Mouse (Mus musculus) urinary bladder, postnatal 36 days (tissue): ENCODE results near the gene Hebp1.

ENCODE experiments used
- DNase-seq, 2 experiments: peaks; one replicate each; pipeline ENCODE4 v3.0.0; 2022; ENCODE audit warnings: low spot score in 2 of 2, mixed read lengths in 1 of 2

Hebp1 gene

DNA sequence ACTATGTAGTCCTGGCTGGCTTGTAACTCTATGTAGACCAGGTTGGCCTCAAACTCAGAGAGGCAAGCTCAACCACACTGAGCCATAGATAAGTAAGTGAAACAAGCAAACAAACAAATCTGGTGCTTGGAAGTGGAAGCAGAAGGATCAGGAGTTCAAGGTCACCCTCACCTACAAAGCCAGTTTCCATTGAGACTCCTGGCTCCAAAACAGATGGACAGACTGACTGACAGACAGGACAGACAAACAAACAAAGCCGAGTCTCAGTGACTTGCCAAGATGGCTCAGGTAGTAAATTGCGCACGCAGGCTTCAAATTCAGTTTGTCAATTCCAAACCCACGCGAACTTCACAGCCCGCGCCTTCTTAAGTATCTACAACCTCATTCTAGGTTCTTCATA, 376 bp downstream of the Hebp1 start:
- DNase-seq, result no peak

DNA sequence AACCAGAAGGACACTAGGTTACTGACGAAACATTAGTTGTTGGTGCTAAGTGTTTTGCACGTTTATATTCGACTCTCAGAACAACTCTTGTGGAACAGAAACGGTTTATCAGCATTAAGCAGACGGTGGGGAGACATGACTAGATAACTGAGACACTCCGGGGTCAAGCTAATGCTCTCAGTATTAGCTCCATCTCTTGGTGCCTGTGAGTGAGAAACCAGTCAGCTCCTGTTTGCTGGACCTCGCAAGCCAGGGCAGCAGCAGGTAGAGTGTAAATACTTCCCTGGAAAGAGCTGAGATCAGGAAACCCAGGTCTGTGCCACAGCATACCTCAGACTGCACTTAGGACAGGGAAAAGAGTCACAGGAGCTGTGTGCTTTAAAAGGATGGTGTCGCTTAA, 1.1 kb downstream of the Hebp1 start:
- DNase-seq, result no peak

DNA sequence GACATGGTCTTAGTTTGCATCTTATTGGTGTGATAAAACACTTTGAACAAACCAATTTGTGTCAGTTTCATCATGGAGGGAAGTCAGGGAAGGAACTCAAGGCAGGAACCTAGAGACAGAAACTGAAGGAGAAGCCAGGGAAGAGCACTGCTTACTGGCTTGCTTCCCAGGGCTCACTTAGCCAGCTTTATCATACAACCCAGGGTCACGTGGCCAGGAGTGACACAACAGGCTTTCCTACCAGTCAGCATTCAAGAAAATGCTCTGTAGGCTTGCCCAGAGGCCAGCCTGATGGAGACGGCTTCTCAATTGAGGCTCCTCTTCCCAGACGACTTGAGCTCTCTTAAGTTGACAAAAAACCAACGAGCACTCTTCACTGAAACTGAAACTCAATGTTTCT, 2.9 kb downstream of the Hebp1 start:
- no peak for DNase-seq

DNA sequence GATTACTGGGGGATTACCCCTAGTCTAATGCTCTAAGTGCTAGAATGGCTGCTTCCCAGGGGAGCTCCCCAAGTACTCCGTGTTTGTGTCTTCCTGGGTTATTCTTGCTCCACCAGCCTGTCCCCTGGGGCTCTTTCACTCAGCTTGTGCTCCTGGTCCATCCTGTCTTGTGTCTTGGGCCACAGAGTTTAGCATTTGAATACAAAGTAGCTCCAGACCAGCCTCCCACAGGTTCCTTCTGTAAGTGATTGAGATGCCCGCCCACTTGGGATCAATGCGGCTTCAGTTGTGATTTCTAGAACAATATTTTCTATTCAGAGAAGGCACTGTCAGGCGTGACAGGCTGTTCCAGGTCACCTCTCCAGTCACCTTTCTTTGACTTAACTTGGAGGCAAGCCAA, 4.1 kb downstream of the Hebp1 start:
- DNase-seq, result no peak

DNA sequence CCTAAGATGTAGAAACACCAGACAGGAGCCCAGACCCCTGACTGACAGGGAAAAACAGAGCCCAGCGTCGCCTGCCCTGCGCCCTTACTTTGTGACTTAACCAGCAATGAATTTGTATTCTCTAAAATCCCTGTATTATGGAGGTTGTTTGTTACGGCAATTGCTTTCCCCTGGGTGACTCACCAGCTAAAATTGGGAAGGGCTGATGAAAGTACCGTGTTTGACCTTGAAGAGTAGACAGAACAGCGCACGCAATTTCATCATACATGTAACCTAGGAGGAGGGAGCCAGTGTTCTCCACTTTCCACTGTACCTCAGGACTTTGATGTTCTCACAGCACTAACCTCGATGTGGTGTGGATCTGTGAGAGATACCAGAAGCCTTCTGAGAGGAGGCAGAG, 4.8 kb downstream of the Hebp1 start:
- no peak for DNase-seq

DNA sequence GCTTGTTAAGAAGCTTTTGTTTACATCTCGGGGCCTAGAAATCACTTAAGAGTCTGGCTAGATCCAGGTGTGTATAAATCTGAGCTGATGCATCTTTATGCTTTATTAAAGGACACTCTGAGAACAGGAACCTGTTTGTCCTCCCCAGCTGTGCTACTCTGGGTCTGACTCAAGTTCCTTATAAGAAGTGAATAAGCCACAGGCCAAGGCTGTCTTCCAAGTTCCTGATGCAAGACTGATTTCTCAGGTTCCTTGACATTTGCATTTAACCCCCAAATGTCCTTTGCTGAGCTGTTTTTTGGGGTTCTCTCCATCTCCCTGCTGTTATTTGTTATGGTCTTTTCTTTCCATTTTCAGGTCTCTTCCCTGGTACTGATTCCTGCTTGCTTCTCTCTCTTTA, 5.9 kb downstream of the Hebp1 start:
- no peak for DNase-seq

DNA sequence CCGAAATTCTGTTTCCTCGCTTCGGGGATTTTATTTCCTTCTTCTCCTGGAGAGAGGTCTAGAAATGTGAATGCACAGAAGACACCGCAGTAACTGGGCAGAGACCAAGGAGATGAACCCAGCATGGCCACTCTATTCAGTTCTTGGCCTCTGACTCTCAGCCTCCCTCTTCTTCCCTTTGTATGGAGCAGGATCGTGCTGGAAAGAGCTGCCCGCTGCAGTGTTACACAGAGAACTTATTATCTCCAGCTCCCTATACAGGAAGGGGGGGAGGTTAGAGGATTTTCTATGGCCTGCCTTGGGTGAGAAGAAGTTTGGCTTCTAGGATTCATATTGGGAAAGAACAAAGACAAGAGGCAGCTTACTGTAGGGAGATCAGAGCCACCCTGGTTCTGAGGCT, 7.7 kb downstream of the Hebp1 start:
- no peak for DNase-seq

DNA sequence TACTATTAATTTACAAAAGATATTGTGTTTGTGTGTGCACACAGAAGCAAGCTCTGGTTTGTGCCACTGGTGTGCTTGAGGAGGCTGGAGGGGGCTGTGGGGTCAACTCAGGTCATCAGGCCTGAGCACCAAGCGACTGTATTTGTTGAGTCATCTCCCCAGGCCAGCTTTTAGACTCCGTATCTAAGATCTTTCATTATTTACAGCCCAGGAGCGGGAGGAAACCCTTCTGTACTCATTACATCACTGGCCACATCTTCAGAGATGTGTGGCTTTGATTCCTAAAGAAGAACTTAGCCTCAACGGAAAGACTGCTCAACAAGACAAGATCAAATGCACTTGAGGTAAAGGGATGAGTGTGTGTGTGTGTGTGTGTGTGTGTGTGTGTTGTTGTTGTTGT, 9.2 kb downstream of the Hebp1 start:
- DNase-seq, result no peak

DNA sequence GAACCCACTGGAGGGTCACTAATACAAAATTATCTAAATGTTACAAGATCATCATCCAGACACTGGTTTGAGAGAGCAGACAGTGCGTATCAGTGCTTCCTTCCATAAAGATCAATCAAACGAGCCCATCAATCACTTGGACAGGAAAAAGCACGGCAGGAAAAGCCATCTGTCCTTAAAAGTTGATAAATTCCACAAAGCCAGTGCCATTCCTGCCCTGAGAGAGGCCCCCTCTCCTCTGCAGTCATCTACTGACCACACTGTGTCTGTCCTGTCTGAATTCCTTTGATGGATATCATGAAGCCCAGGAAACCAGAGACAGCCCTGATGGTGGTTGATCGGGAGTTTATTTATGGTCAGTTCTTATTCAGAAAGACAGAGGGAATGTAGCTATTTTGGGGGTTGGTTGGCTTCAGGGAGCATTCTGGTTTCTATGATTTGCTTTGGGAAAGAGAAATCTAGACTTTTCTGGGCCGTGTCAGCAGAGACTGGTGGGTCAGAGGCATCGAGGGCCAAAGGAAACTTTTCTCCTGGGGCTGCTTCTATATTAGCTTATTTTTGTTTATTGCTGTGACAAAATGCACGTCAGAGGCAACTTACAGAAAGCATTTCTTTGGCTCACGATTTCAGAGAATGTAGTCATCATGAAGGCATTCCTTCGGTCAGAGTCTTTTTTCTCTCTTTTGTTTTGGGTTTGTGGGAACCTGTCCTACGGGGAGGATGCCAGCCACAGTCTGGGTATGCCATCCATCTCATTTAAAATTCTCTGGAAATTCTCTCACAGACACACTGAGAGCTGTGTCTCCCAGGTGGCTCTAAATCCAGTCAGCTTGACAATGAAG, 10.5 kb downstream of the Hebp1 start:
- no peak for DNase-seq

DNA sequence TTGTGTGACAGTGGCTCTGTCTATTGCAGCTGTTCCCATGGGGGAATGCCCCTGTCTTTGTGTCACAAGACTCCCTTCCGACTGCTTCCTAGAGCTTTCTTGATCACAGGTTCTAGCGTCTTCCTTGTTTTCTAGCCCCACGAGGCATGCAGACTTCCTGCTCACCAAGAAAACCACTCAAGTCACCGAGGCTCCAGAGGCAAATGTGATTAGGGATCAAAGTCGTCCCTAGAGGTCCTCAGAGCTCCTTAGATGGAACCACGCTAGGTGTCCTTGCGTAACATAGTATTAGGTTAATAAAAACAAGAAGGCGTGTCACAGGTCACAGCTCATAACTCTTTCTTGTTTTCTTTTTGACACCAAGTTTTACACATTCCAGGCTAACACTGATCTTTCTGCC, 13.9 kb downstream of the Hebp1 start:
- no peak for DNase-seq

DNA sequence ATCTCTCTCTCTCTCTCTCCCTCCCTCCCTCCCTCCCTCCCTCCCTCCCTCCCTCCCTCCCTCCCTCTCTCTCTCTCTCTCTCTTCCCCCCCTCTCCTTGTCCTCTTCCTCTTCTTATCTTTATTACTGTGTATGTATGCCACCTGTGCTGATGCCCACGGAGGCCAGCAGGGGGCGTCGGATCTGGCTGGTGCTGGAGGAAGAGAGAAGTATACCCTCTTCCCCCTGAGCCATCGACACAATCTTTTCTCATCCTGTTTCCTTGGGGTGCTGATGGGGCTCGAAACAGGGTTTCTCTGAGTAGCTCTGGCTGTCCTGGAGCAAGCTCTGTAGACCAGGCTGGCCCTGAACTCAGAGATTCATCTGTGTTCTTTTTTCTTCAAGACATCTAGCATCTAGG, 14.9 kb downstream of the Hebp1 start:
- no peak for DNase-seq

DNA sequence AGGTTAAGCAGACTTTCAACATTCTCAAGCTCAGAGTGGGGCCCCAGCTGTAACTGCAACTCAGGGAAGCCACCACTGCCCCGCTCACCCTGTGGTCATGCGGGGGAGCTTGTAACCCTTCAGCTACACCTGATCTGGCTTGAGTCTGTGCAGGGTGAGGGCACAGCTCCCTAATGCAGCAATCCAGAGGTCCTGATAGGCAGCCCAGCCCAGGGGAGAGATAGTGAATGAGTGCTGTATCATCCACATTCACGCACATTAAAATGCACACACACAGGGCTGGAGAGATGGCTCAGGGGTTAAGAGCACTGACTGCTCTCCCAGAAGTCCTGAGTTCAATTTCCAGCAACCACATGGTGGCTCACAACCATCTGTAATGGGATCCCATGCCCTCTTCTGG, 19.2 kb downstream of the Hebp1 start:
- no peak for DNase-seq

DNA sequence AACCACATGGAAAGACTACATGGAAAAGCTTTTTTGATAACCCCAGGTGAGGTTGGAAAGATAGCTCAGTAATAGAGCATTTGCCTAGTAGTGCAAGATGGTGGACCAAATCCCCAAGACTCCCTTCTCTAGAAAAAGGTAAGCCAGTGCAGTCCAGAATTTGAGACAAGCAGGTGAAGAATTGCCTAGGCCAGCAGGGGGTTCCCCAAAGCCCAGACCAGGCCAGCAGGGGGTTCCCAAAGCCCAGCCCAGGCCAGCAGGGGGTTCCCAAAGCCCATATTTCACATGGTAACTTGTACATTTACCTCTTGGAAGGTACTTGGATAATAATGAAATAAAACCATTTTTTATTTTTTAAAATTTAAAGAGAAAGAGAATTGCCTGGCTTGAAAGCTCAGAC, 20.6 kb downstream of the Hebp1 start:
- DNase-seq, result no peak

DNA sequence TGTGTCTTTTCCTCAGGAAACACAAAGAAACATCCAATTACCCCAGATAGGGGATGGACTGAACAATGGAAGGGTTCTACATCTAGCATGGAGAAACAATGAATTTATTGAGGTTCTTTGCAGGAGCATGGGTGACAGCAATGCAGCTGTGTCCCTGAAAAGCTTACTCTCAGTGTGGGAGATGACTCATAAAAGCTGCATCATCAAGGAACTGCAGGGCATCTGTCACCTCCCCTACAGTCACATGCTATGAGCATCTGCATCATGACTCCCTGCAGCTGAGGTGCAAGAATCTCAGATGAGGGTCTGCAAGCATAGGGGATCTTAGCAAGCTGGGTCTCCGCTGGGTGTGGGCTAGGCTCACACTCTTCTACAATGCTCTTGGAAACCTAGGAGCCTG, 22.8 kb downstream of the Hebp1 start:
- no peak for DNase-seq

DNA sequence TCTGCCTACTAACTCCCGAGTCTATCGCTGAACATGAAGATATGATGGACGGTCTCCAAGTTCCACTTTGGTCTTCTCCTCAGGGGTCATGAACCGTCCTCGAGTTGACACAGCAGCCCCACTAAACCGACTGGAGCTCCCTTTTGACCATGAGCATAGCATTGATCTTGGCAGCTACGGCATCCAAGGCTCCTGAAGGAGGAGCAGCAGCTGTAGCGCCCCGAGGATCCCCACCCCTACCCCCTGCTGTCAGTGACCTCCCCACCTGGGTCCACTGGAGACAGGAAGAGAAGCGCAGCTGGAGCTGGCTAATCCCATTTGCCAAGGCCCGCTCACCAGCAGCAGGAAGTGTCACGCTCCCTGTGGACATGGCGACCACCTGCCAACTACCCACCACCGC, 26.1 kb downstream of the Hebp1 start:
- DNase-seq, result no peak

DNA sequence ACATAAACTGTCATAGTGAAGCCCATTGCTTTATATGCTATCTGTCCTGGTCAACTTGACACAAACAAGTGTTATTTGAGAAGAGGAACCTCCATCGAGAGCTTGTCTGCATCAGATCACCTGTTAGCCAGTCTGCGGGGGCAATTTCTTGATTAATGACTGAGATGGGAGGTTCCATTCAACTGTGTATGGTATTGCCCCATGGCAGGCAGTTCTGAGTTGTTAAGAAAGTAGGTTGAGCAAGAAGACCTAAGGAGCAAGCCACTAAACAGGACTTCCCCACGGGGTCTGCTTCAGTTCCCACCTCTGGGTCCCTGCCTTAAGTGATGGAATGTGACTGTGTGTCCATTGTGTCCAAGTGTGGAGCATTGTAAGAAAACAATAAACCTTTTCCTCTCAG, 28.6 kb downstream of the Hebp1 start:
- no peak for DNase-seq

DNA sequence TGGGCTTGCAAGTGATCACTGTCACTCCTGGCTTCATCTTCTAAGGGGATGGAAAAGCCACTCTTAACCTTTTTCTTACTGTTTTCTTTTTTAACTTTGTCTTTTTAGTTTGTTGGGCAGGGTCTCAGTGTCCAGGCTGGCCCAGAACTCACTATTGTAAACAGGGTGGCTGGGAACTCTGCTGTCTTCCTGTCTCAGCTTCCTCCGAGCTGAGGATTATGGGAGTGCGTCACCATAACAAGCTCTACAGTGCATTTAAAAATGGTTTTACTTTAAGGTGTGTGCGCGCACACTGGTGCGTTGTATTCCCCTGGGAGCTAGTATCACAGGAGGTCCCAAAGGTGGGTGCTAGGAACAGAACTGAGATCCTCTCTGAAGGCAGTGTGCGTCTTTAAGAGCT, 29.4 kb downstream of the Hebp1 start:
- DNase-seq, result no peak

DNA sequence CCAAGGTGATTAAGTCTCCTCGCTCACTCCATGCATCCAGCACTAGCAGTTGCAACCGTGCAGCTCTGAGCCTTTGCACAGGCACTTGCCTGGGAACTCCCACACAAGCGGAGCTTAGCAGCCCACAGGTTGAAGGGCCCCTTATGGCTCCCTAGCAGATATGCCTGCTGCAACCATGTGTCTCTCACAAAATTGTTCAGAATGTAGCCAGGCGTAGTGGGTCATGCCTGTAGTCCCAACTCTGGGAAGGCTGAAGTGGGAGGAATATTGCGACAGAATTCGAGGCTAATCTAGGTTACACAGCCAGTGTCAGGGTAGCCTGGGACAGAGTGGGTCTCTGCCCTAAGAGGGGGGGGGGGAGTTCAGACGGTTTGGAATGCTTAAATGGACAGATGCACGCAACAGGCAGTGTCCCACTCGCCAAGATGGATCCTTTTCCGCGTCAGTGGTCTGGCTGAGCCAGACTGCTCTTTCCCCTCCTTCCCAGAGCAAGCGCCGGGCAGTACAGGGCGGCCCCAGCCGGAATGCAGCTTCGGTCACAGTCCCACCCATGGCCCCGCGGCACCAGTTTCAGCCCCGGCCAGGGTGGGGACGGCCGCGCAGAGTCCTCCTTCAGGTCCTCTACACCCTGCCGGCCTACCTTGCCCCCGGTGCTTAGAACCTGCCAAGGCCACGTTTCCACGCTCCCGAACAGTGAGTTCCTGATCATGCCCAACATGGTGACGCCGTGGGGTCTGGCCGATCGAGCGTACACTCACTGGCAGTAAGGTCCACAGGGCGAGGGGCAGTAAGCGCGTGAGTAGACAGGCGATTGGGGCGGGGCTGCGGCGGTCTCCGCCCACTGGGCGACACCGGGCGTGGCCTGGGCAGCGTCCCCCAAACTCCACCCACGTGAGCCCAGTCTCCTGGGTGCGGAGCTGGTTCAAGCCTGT, 30.2 kb downstream of the Hebp1 start:
- DNase-seq, result peak; percentile 85 to 86

DNA sequence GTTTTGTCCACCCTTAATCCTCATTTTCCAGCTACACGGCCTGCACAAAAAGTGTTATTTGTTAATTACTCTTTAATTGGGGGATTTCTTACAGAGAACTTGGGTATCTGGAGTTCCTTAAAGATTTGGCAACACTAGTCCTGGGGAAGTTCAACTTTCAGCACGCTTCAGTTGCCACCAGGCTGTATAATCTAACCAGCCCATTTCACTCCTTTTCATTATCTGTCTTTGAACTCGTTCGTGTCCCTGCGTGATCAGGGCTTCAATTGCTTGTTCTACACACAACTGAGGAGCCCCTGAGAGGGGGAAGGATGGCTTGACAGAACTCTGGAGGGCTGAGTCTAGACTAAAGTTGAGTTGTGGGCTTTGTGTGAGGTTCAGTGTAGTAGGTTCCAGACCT, 31.1 kb downstream of the Hebp1 start:
- no peak for DNase-seq

DNA sequence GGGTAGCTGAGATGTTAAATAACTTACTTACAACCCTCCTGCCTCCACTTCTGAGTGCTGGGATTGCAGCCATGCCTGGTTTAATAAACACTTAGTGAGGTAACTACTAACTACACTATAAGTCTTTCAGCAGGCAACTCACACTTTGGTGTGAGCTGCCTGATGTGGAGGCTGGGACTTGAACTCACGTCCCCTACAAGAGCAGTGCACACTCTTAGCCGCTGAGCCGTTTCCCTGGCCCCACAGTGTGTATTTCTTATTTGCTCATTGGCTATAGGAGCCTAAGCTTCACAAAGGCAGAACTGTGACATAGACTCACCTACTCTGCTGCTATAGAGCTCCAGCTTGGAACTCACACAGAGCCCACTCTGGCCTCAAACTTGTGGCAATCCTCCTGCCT, 31.6 kb downstream of the Hebp1 start:
- no peak for DNase-seq

DNA sequence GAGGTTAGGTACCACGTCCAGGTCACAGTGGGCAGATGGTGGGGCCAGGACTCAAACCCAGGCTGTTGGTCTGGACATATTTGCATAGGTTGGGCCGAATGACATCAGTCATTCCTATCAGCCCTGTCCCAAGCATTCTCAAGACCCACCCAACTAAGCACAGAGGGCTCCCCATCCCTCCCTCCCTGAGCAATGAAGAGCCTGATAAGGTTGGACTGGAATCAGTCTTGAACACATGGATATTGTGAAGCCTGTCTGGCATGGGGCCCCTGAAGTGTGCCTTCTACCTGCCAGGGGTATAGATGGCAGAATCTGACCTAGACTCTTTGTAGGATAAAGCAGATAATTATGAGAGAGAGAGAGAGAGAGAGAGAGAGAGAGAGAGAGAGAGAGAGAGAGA, 32.1 kb downstream of the Hebp1 start:
- DNase-seq, result no peak

DNA sequence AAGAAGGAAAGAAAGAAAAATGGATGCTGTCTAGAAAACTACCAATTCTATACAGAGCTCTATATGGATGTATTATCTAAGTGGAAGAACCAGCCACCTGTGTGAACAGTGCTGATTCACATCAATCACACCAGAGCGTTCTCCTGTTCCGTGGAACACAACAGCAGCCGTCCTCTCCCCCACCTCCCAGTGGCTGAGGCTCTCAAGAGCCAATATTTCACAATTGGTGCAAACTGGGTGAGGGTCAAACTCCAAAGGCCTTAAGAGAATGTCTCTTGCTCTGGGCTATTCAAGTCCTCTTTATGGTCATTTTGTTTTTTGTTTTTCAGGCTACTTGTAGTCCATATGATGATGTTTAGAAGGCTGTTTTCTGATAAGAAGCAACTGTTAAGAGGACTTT, 32.6 kb downstream of the Hebp1 start:
- no peak for DNase-seq

DNA sequence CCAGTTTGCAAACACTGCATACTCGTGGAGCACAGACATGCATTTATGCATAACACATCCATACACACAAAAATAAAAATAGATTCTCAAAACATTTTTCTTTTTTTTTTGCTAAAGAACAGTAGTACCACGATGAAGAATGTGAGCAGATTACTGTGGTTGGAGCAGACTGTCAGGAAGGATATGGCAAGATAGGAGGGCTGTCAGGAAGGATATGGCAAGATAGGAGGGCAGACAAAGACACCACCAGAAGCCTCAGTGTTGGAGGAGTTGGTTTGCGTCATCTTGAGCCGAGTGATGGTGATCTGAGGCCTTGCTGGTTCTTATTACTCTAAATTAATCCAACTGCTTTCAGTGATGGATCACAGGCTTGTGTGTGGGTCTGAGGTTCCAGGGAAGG, 35.0 kb downstream of the Hebp1 start:
- no peak for DNase-seq
